Mouse (Mus musculus) hindbrain, embryonic 14.5 days (tissue): Measurements from ENCODE around the gene Zfp174. TPM values are rescaled to one million over a fixed set of nuclear protein-coding genes. Genes with fewer than 3 reads are reported as not detected.

Source experiments
- ATAC-seq: fragments of 200-750 bp; cut with Nextera tagmentation; 2 replicates; pipeline ENCODE4 v1.8.0; 2017; ENCODE audit warnings: moderate number of reproducible peaks, mild to moderate bottlenecking, moderate TSS enrichment, moderate library complexity; ENCODE audit not compliant: low FRiP score
- DNase-seq: peaks from one replicate; pipeline ENCODE4 v3.0.0-alpha.2; 2015; ENCODE audit warnings: low spot score
- H3K27ac ChIP-seq: fragments of 300-500 bp; sonication (generic); 2 replicates; pipeline ENCODE4 v1.5.1; 2014; ENCODE audit warnings: mild to moderate bottlenecking, moderate library complexity
- H3K27me3 ChIP-seq: fragments of 300-500 bp; sonication (generic); 2 replicates; pipeline ENCODE4 v1.6.1; 2014; ENCODE audit warnings: mild to moderate bottlenecking, low read length, mixed read lengths; ENCODE audit not compliant: control insufficient read depth, insufficient read depth
- H3K36me3 ChIP-seq: fragments of 300-500 bp; sonication (generic); replicated peaks from 2 replicates; pipeline ENCODE4 v1.6.1; 2014; ENCODE audit not compliant: control insufficient read depth, insufficient read depth
- H3K4me1 ChIP-seq: fragments of 300-500 bp; sonication (generic); replicated peaks from 2 replicates; pipeline ENCODE4 v1.6.1; 2014; ENCODE audit warnings: antibody characterized with exemption, low read length, mixed read lengths; ENCODE audit not compliant: control insufficient read depth, insufficient read depth
- H3K4me2 ChIP-seq: fragments of 300-500 bp; sonication (generic); replicated peaks from 2 replicates; pipeline ENCODE4 v1.6.1; 2014; ENCODE audit warnings: mild to moderate bottlenecking, moderate library complexity
- H3K4me3 ChIP-seq: fragments of 300-500 bp; sonication (generic); replicated peaks from 2 replicates; pipeline ENCODE4 v1.5.1; 2014; ENCODE audit warnings: mild to moderate bottlenecking, low read length
- H3K9ac ChIP-seq: fragments of 300-500 bp; sonication (generic); 2 replicates; pipeline ENCODE4 v1.6.1; 2014
- H3K9me3 ChIP-seq: fragments of 300-500 bp; sonication (generic); 2 replicates; pipeline ENCODE4 v1.6.1; 2016; ENCODE audit warnings: low read length; ENCODE audit not compliant: control insufficient read depth
- WGBS: fragments of 180-500 bp; shearing (Covaris S2); extraction: QIAGEN DNeasy Blood & Tissue Kit; methylation state at CpG from one replicate; pipeline ENCODE4 v1.1.7; 2014; 5-methylcytosine and 5-hydroxymethylcytosine counted together
- polyA plus RNA-seq: library from polyadenylated mRNA; unstranded; fragments of >200 nt; fragmentation: Nextera tagmentation; extraction: Ambion mirVana; gene quantifications from 2 replicates; pipeline ENCODE4 v1.2.1, GENCODE M21; 2014

Zfp174 gene
- polyA plus RNA-seq, 1 experiment from 2014 or later = 2.9 TPM

- no peak overlapping the region for H3K9ac ChIP-seq
- H3K4me2 ChIP-seq = no peak overlapping the region
- H3K4me1 ChIP-seq = no peaks in the 10 kb centered on the region
- no peak overlapping the region for H3K27ac ChIP-seq
- ATAC-seq (no peak), DNase-seq (no peak)
- 87% methylated on average over 6 of the region's 6 CpGs for WGBS
- no peaks in the 10 kb centered on the region for H3K27me3 ChIP-seq
- H3K9me3 ChIP-seq = no peaks in the 10 kb centered on the region
- peaks cover 57% of the 10 kb centered on the region for H3K36me3 ChIP-seq
- no peak overlapping the region for H3K4me3 ChIP-seq
Measured at GRCm38 (mm10) chr16:3896046-3896445, 49.0 kb downstream of the Zfp174 start.

- no peak overlapping the region for H3K4me2 ChIP-seq
- H3K9me3 ChIP-seq = no peaks in the 10 kb centered on the region
- no peak overlapping the region for H3K4me3 ChIP-seq
- no peak overlapping the region for H3K9ac ChIP-seq
- no peaks in the 10 kb centered on the region for H3K27me3 ChIP-seq
- H3K36me3 ChIP-seq = peaks cover 62% of the 10 kb centered on the region
- H3K4me1 ChIP-seq = no peaks in the 10 kb centered on the region
- DNase-seq (no peak), ATAC-seq (no peak)
- WGBS = 91% methylated on average over 1 of the region's 1 CpGs
- H3K27ac ChIP-seq = no peak overlapping the region
Measured at GRCm38 (mm10) chr16:3896553-3896952, 49.5 kb downstream of the Zfp174 start.

- Histone ChIP-seq H3K36me3 (peaks cover 50% of the 10 kb centered on the region), H3K9me3 (no peaks in the 10 kb centered on the region), H3K4me1 (peaks cover 13% of the 10 kb centered on the region), H3K27me3 (no peaks in the 10 kb centered on the region), H3K4me3 (no peak overlapping the region), H3K4me2 (no peak overlapping the region), H3K9ac (0 out of 2 replicates have a peak overlapping the region, but pooled peaks have one; percentile 1), H3K27ac (no peak overlapping the region)
- DNase-seq (no peak), ATAC-seq (no peak)
- WGBS = 73% methylated on average over 2 of the region's 2 CpGs
Measured at GRCm38 (mm10) chr16:3907471-3907870, 60.4 kb downstream of the Zfp174 start.

Other genes with a start within 250 kb of the Zfp174 start
- not detected in 2 replicates for gene Mefv, start 129.2 kb upstream of the Zfp174 start, polyA plus RNA-seq
- 27.9 and 30.8 TPM in 2 replicates for gene Zfp263, start 103.2 kb upstream of the Zfp174 start, polyA plus RNA-seq
- not detected in 2 replicates for gene Olfr15, start 16.4 kb upstream of the Zfp174 start, polyA plus RNA-seq
- 97.0 and 104 TPM in 2 replicates for gene Naa60, start 25.1 kb downstream of the Zfp174 start, polyA plus RNA-seq
- gene Zfp597, start 37.3 kb downstream of the Zfp174 start, polyA plus RNA-seq = 19.5 and 21.2 TPM in 2 replicates
- 2.8 and 5.2 TPM in 2 replicates for gene Gm20695, start 37.4 kb downstream of the Zfp174 start, polyA plus RNA-seq
- gene 1700037C18Rik, start 61.4 kb downstream of the Zfp174 start, polyA plus RNA-seq = 11.2 and 11.4 TPM in 2 replicates
- gene Cluap1, start 61.5 kb downstream of the Zfp174 start, polyA plus RNA-seq = 37.4 and 40.8 TPM in 2 replicates
- 1.0 and 1.4 TPM in 2 replicates for gene Nlrc3, start 129.4 kb downstream of the Zfp174 start, polyA plus RNA-seq
- 35.3 and 36.9 TPM in 2 replicates for gene Slx4, start 156.5 kb downstream of the Zfp174 start, polyA plus RNA-seq
- gene Dnase1, start 189.7 kb downstream of the Zfp174 start, polyA plus RNA-seq = 6.3 and 6.8 TPM in 2 replicates
- gene Trap1, start 230.6 kb downstream of the Zfp174 start, polyA plus RNA-seq = 47.9 and 54.4 TPM in 2 replicates